In the genomic region with DNA sequence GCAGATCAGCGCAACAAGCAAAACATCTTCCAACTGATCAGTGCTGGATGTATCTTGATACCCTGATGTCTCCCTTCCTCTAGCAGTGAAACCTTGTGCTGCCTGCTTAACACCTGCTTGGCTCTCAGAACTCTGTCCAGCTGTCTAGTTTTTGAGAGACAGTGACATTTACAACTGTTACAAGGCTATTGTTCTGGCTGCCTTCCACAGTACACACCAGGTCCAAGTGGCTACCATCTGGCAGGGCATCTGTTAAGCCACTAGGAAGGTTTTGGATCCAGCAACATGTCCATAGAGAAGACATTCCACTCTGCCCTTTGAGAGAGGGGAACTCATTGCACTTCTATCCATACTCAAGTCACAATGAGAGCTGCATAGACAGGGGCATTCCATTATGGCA, we compare ENCODE assay signal across 15 mouse cellular contexts.
A peak's percentile ranks its signal among the peaks of the same experiment; 100 is the strongest.
DNase-seq lines count a peak whose midpoint lies in the region.
"Had no signal": no experiment of that assay in that cellular context is flagged by ENCODE, and none has a peak within 500 bp of the region (broad histone marks: within the 10 kb centered on the region; RNA-seq: fewer than 3 reads in every experiment).

No protein-coding gene starts in this region.

- DNase-seq in adrenal gland, adult (ENCODE audit: inconsistent age in 2 of 2, low spot score in 1 of 2), result peak; percentile 3 to 48
- no peak for DNase-seq in adrenal gland, postnatal 25 days
- DNase-seq in cerebellum, postnatal 10 days, result peak; percentile 85 to 87
- no peak for DNase-seq in cerebellum, adult 11 months
- DNase-seq in left cerebral cortex, postnatal 4 days, result peak; percentile 66
- no peak for DNase-seq in left cerebral cortex, postnatal 10 days (ENCODE audit: extremely low spot score in 1 of 2, low spot score in 2 of 2)
- peak; percentile 3 to 13 for DNase-seq in cerebellum, postnatal 25 days
- DNase-seq in frontal cortex, postnatal 25 days (ENCODE audit: low spot score in 2 of 2), result no peak
- DNase-seq: gastrocnemius, adult 2 months; kidney, adult 2 months; liver, embryonic 13.5 days; lung, adult 2 months; lung, postnatal 14 days; thymus, adult 18-20 months; thymus, postnatal 36 days had no signal

- intact Hi-C loops in left cerebral cortex, postnatal 4 days (cut with DNase I), result no loop called here
- intact Hi-C loops in left cerebral cortex, postnatal 10 days (cut with DNase I), result no loop called here

Comparison
In these comparisons a context has a peak if more than half of its experiments do, and no peak if none do; other contexts are left out.
1. DNase-seq: peak in adrenal gland, adult (2 of 2), cerebellum, postnatal 10 days (2 of 2), left cerebral cortex, postnatal 4 days (single experiment) and cerebellum, postnatal 25 days (2 of 2); none in adrenal gland, postnatal 25 days (single experiment), cerebellum, adult 11 months (single experiment), left cerebral cortex, postnatal 10 days (0 of 2) and frontal cortex, postnatal 25 days (0 of 2).